ENCODE assay signal across 28 mouse cellular contexts in genomic region chr4:120007889-120008288, GRCm38 (mm10). TPM values are rescaled to one million over a fixed set of nuclear protein-coding genes. Genes with fewer than 3 reads are reported as not detected.
A peak's percentile ranks its signal among the peaks of the same experiment; 100 is the strongest.
DNase-seq lines count a peak whose midpoint lies in the region; ATAC-seq and TF ChIP-seq lines count a peak whose summit lies in the region.
"Had no signal": no experiment of that assay in that cellular context is flagged by ENCODE, and none has a peak within 500 bp of the region (broad histone marks: within the 10 kb centered on the region; RNA-seq: fewer than 3 reads in every experiment).

No protein-coding gene starts in this region.

- TF ChIP-seq POLR2A in lung, adult 2 months (IDR thresholded peaks at IDR 0.05; ENCODE audit: borderline replicate concordance, extremely low read depth, low read depth, low read length) = no peak

- no peak for TF ChIP-seq CTCF in lung, adult 2 months (IDR thresholded peaks at IDR 0.05; ENCODE audit: insufficient read depth, low read length)

- H3K27me3 ChIP-seq in embryonic facial prominence, embryonic 14.5 days (replicated peaks; ENCODE audit: control insufficient read depth, insufficient read depth, low read length) = no peaks in the 10 kb centered on the region
- H3K27me3 ChIP-seq in embryonic facial prominence, embryonic 10.5 days (replicated peaks; ENCODE audit: low read depth, poor library complexity, severe bottlenecking) = no peaks in the 10 kb centered on the region
- H3K27me3 ChIP-seq in lung, embryonic 16.5 days (ENCODE audit: control insufficient read depth, insufficient read depth, low read depth, low read length) = no peaks in the 10 kb centered on the region
- H3K27me3 ChIP-seq: embryonic facial prominence, embryonic 15.5 days; hindbrain, embryonic 15.5 days had no signal

- no peak overlapping the region for H3K9ac ChIP-seq in embryonic facial prominence, embryonic 14.5 days (ENCODE audit: low read depth, low read length)
- no peak overlapping the region for H3K9ac ChIP-seq in lung, embryonic 16.5 days (ENCODE audit: low read length)
- H3K9ac ChIP-seq: embryonic facial prominence, embryonic 15.5 days; heart, embryonic 12.5 days; hindbrain, embryonic 15.5 days had no signal

- DNase-seq in embryonic facial prominence, embryonic 14.5 days (ENCODE audit: low spot score) = peak; percentile 22
- no peak for DNase-seq in embryonic facial prominence, embryonic 10.5 days (ENCODE audit: low spot score)
- no peak for DNase-seq in lung, adult 2 months
- DNase-seq in kidney, postnatal 25 days = no peak
- no peak for DNase-seq in urinary bladder, adult 2 months (ENCODE audit: low spot score)
- DNase-seq: adrenal gland, adult 8-10 months; adrenal gland, postnatal 36 days; cerebellum, adult 11 months; cerebellum, adult 8-10 months; cerebellum, postnatal 14 days; gastrocnemius, postnatal 14 days had no signal

- WGBS in embryonic facial prominence, embryonic 14.5 days = 58% methylated on average over 3 of the region's 3 CpGs
- 76% methylated on average over 3 of the region's 3 CpGs for WGBS in embryonic facial prominence, embryonic 10.5 days
- WGBS in lung, embryonic 16.5 days = 46% methylated on average over 3 of the region's 3 CpGs
- 64% methylated on average over 3 of the region's 3 CpGs for WGBS in lung, adult 2 months

- no peaks in the 10 kb centered on the region for H3K9me3 ChIP-seq in embryonic facial prominence, embryonic 14.5 days (ENCODE audit: control insufficient read depth, low read length)
- H3K9me3 ChIP-seq in embryonic facial prominence, embryonic 10.5 days = no peaks in the 10 kb centered on the region
- no peaks in the 10 kb centered on the region for H3K9me3 ChIP-seq in lung, embryonic 16.5 days (ENCODE audit: control insufficient read depth, low read length)
- H3K9me3 ChIP-seq: embryonic facial prominence, embryonic 15.5 days; forebrain, embryonic 10.5 days; heart, embryonic 12.5 days; hindbrain, embryonic 15.5 days had no signal

- no peaks in the 10 kb centered on the region for H3K36me3 ChIP-seq in embryonic facial prominence, embryonic 14.5 days (ENCODE audit: control insufficient read depth, insufficient read depth, low read length)
- no peaks in the 10 kb centered on the region for H3K36me3 ChIP-seq in embryonic facial prominence, embryonic 10.5 days (replicated peaks)
- H3K36me3 ChIP-seq in lung, embryonic 16.5 days (ENCODE audit: control insufficient read depth, insufficient read depth, low read length) = no peaks in the 10 kb centered on the region
- H3K36me3 ChIP-seq: embryonic facial prominence, embryonic 15.5 days; forebrain, embryonic 10.5 days; heart, embryonic 12.5 days; hindbrain, embryonic 15.5 days had no signal

- H3K27ac ChIP-seq in embryonic facial prominence, embryonic 14.5 days (replicated peaks; ENCODE audit: low read depth, low read length) = no peak overlapping the region
- H3K27ac ChIP-seq in embryonic facial prominence, embryonic 10.5 days (replicated peaks) = no peak overlapping the region
- no peak overlapping the region for H3K27ac ChIP-seq in lung, embryonic 16.5 days (ENCODE audit: low read length)
- H3K27ac ChIP-seq: embryonic facial prominence, embryonic 15.5 days; forebrain, embryonic 10.5 days; hindbrain, embryonic 15.5 days had no signal

- H3K4me2 ChIP-seq in embryonic facial prominence, embryonic 14.5 days (ENCODE audit: low read depth, low read length) = no peak overlapping the region
- H3K4me2 ChIP-seq in lung, embryonic 16.5 days (ENCODE audit: low read depth, low read length) = no peak overlapping the region
- H3K4me2 ChIP-seq: embryonic facial prominence, embryonic 15.5 days; heart, embryonic 12.5 days; hindbrain, embryonic 15.5 days had no signal

- no peaks in the 10 kb centered on the region for H3K4me1 ChIP-seq in embryonic facial prominence, embryonic 14.5 days (ENCODE audit: control insufficient read depth, insufficient read depth, low read length)
- peaks cover 19% of the 10 kb centered on the region for H3K4me1 ChIP-seq in embryonic facial prominence, embryonic 10.5 days
- H3K4me1 ChIP-seq in lung, embryonic 16.5 days (replicated peaks; ENCODE audit: control insufficient read depth, insufficient read depth, low read length) = peaks cover 5% of the 10 kb centered on the region; the same call in 1 of the 2 replicates
- H3K4me1 ChIP-seq in lung, adult 2 months (ENCODE audit: control insufficient read depth, insufficient read depth, low read length) = no peaks in the 10 kb centered on the region
- H3K4me1 ChIP-seq: hindbrain, embryonic 15.5 days had no signal

- no peak overlapping the region for H3K4me3 ChIP-seq in embryonic facial prominence, embryonic 14.5 days (ENCODE audit: low read depth, low read length)
- H3K4me3 ChIP-seq in embryonic facial prominence, embryonic 10.5 days = no peak overlapping the region
- no peak overlapping the region for H3K4me3 ChIP-seq in lung, embryonic 16.5 days (ENCODE audit: low read length)
- H3K4me3 ChIP-seq in lung, adult 2 months (replicated peaks; ENCODE audit: extremely low read depth, low read depth, low read length) = no peak overlapping the region
- H3K4me3 ChIP-seq: embryonic facial prominence, embryonic 15.5 days; erythroblast, embryonic 14.5 days; forebrain, embryonic 10.5 days; heart, embryonic 12.5 days; hindbrain, embryonic 15.5 days had no signal

- ATAC-seq in embryonic facial prominence, embryonic 14.5 days (ENCODE audit: low read depth) = no peak
- ATAC-seq in lung, embryonic 16.5 days (ENCODE audit: low read depth) = peak; percentile 26; the same call in 1 of the 2 replicates
- ATAC-seq in common myeloid progenitor, adult 5-6 weeks (replicated peaks; ENCODE audit: low read depth, poor library complexity, severe bottlenecking) = peak; percentile 80
- ATAC-seq in megakaryocyte progenitor cell, adult 5-6 weeks (replicated peaks; ENCODE audit: poor library complexity) = peak; percentile 49
- ATAC-seq: forebrain, embryonic 14.5 days had no signal

RNA-seq across cellular contexts. Expression of gene AL607142.1, which starts 56.9 kb away (rescaled TPM):
- not detected in 2 replicates for polyA plus RNA-seq in embryonic facial prominence, embryonic 14.5 days (2014; fragmentation: Nextera tagmentation; extraction: Ambion mirVana)
- not detected in 2 replicates for polyA plus RNA-seq in embryonic facial prominence, embryonic 10.5 days (2016; fragmentation: Nextera tagmentation; extraction: Ambion mirVana)
- not detected in 2 replicates for polyA plus RNA-seq in lung, embryonic 16.5 days (2015; fragmentation: Nextera tagmentation; extraction: Ambion mirVana)
- polyA plus RNA-seq in lung, adult 2 months (2012; rRNA removed) = not detected in 2 replicates
- total RNA-seq in common myeloid progenitor, adult 5-6 weeks (2017) = not detected in 2 replicates
- total RNA-seq in megakaryocyte progenitor cell, adult 5-6 weeks (2015) = not detected in 2 replicates
- not detected in 2 replicates for total RNA-seq in megakaryocyte progenitor cell, adult 5-6 weeks (2017)
- not detected in 2 replicates for polyA plus RNA-seq in urinary bladder, adult 2 months (2012; rRNA removed)
- total RNA-seq: adrenal gland, adult 8-10 months; adrenal gland, postnatal 36 days; ES-E14; gastrocnemius, postnatal 14 days; heart, adult 8-10 months; heart, postnatal 25 days had no signal
- polyA plus RNA-seq: brain, embryonic 14.5 days; cortical plate, adult 2 months; embryonic facial prominence, embryonic 15.5 days; erythroblast, embryonic 14.5 days; forebrain, embryonic 10.5 days; forebrain, embryonic 14.5 days; gonadal fat pad, adult 2 months; heart, embryonic 12.5 days; heart, embryonic 16.5 days; hindbrain, embryonic 11.5 days; hindbrain, embryonic 15.5 days had no signal
